Mouse (Mus musculus): ENCODE results near the gene Ms4a15.

The Ms4a15 gene

GRCm38 (mm10) chr19:10959978-10960346 is 33.1 kb downstream of the Ms4a15 start:
- DNase-seq (ENCODE audit: low read depth, low spot score): no peak

GRCm38 (mm10) chr19:10959085-10959977 is 33.7 kb downstream of the Ms4a15 start:
- DNase-seq (ENCODE audit: low read depth, low spot score): peak; percentile 82

GRCm38 (mm10) chr19:10952021-10952939 is 40.8 kb downstream of the Ms4a15 start:
- DNase-seq (ENCODE audit: low read depth, low spot score): no peak

- no peak for DNase-seq (ENCODE audit: low read depth, low spot score)
These were observed 43.5 kb downstream of the Ms4a15 start for GRCm38 (mm10) chr19:10949558-10949957.

- DNase-seq (ENCODE audit: low read depth, low spot score): peak; percentile 99
These were observed 43.9 kb downstream of the Ms4a15 start, which contains the start of gene Ccdc86 for GRCm38 (mm10) chr19:10949112-10949511. Gene Ccdc86 (minus strand): TSS chr19:10949266.

- DNase-seq (ENCODE audit: low read depth, low spot score): no peak
These were observed 44.6 kb downstream of the Ms4a15 start for GRCm38 (mm10) chr19:10948416-10948815.

- DNase-seq (ENCODE audit: low read depth, low spot score): no peak
These were observed 45.8 kb downstream of the Ms4a15 start for GRCm38 (mm10) chr19:10947219-10947618.

- no peak for DNase-seq (ENCODE audit: low read depth, low spot score)
These were observed 46.5 kb downstream of the Ms4a15 start for GRCm38 (mm10) chr19:10946506-10946905.

GRCm38 (mm10) chr19:10943955-10944354 is 49.1 kb downstream of the Ms4a15 start:
- DNase-seq (ENCODE audit: low read depth, low spot score): no peak

GRCm38 (mm10) chr19:10940801-10941457 is 52.1 kb downstream of the Ms4a15 start:
- DNase-seq (ENCODE audit: low read depth, low spot score): peak; percentile 48

GRCm38 (mm10) chr19:10940097-10940800 is 52.8 kb downstream of the Ms4a15 start:
- DNase-seq (ENCODE audit: low read depth, low spot score): peak; percentile 89

GRCm38 (mm10) chr19:10938771-10939170 is 54.3 kb downstream of the Ms4a15 start:
- no peak for DNase-seq (ENCODE audit: low read depth, low spot score)

GRCm38 (mm10) chr19:10937110-10937563 is 55.9 kb downstream of the Ms4a15 start, which contains the start of gene Ptgdr2:
Gene Ptgdr2 (plus strand): TSS chr19:10937160.
- DNase-seq (ENCODE audit: low read depth, low spot score): no peak

- DNase-seq (ENCODE audit: low read depth, low spot score): no peak
These were observed 57.0 kb downstream of the Ms4a15 start for GRCm38 (mm10) chr19:10936077-10936476.

GRCm38 (mm10) chr19:10935029-10935428 is 58.0 kb downstream of the Ms4a15 start:
- no peak for DNase-seq (ENCODE audit: low read depth, low spot score)

GRCm38 (mm10) chr19:10930641-10931040 is 62.4 kb downstream of the Ms4a15 start:
- no peak for DNase-seq (ENCODE audit: low read depth, low spot score)

Data from forelimb bud, embryonic 11.5 days (tissue).